Mouse (Mus musculus) right cerebral cortex, adult 2 months (tissue): ENCODE measurements around the gene Zranb3.
A peak's percentile ranks its signal among the peaks of the same experiment; 100 is the strongest.
"Not testable (repeated sequence)": the region's sequence is repeated elsewhere in the genome, so short reads cannot be mapped to it uniquely, and the experiment has no call there.

Experiments used
- DNase-seq, 2 experiments: peaks; one replicate each; pipeline ENCODE4 v3.0.0; 2021 to 2022; ENCODE audit warnings: low spot score in 2 of 2

The Zranb3 gene

GRCm38 (mm10) chr1:127989876-127990731, 112.7 kb downstream of the Zranb3 start:
- DNase-seq: peak; percentile 20 to 44

- DNase-seq: no peak
Observed at GRCm38 (mm10) chr1:127989387-127989786, 113.5 kb downstream of the Zranb3 start.

- DNase-seq: no peak
Observed at GRCm38 (mm10) chr1:127988246-127988645, 114.6 kb downstream of the Zranb3 start.

GRCm38 (mm10) chr1:127985391-127985790, 117.5 kb downstream of the Zranb3 start:
- DNase-seq: no peak

GRCm38 (mm10) chr1:127983274-127983993, 119.4 kb downstream of the Zranb3 start:
- DNase-seq: no peak

GRCm38 (mm10) chr1:127982268-127982667, 120.6 kb downstream of the Zranb3 start:
- DNase-seq: no peak

- no peak for DNase-seq
Observed at GRCm38 (mm10) chr1:127980911-127981559, 121.8 kb downstream of the Zranb3 start.

GRCm38 (mm10) chr1:127978125-127978524, 124.7 kb downstream of the Zranb3 start:
- no peak for DNase-seq

GRCm38 (mm10) chr1:127976106-127976505, 126.7 kb downstream of the Zranb3 start:
- no peak for DNase-seq

- DNase-seq: peak; percentile 60 to 74
Observed at GRCm38 (mm10) chr1:127975676-127976075, 127.2 kb downstream of the Zranb3 start.

- DNase-seq: no peak
Observed at GRCm38 (mm10) chr1:127974082-127974481, 128.8 kb downstream of the Zranb3 start.

- DNase-seq: no peak
Observed at GRCm38 (mm10) chr1:127970870-127971269, 132.0 kb downstream of the Zranb3 start.

- no peak for DNase-seq
Observed at GRCm38 (mm10) chr1:127963326-127963725, 139.5 kb downstream of the Zranb3 start.

GRCm38 (mm10) chr1:127961140-127961539, 141.7 kb downstream of the Zranb3 start:
- DNase-seq: no peak

- DNase-seq: no peak
Observed at GRCm38 (mm10) chr1:127959312-127959718, 143.5 kb downstream of the Zranb3 start.

GRCm38 (mm10) chr1:127958801-127959200, 144.0 kb downstream of the Zranb3 start:
- no peak for DNase-seq

GRCm38 (mm10) chr1:127956524-127956923, 146.3 kb downstream of the Zranb3 start:
- DNase-seq: no peak

- DNase-seq: peak; percentile 59 to 64
Observed at GRCm38 (mm10) chr1:127954800-127955199, 148.0 kb downstream of the Zranb3 start.

GRCm38 (mm10) chr1:127954198-127954597, 148.6 kb downstream of the Zranb3 start:
- not testable (repeated sequence) for DNase-seq

- DNase-seq: no peak
Observed at GRCm38 (mm10) chr1:127952276-127952675, 150.6 kb downstream of the Zranb3 start.

- no peak for DNase-seq
Observed at GRCm38 (mm10) chr1:127948748-127949147, 154.1 kb downstream of the Zranb3 start.

GRCm38 (mm10) chr1:127946615-127947249, 156.1 kb downstream of the Zranb3 start:
- DNase-seq: no peak
